Mouse (Mus musculus) heart, embryonic 11.5 days (tissue): Measurements from ENCODE around the gene Taf9. TPM values are rescaled to one million over a fixed set of nuclear protein-coding genes. Genes with fewer than 3 reads are reported as not detected.
A peak's percentile ranks its signal among the peaks of the same experiment; 100 is the strongest.

Experiments
- ATAC-seq: fragments of 200-750 bp; cut with Nextera tagmentation; replicated peaks from 2 replicates; pipeline ENCODE4 v1.8.0; 2017; ENCODE audit warnings: moderate library complexity; ENCODE audit not compliant: insufficient number of reproducible peaks, low FRiP score, low TSS enrichment
- H3K27ac ChIP-seq: fragments of 300-500 bp; sonication (generic); 2 replicates; pipeline ENCODE4 v1.5.1; 2014; ENCODE audit warnings: mild to moderate bottlenecking, low read depth, low read length
- H3K27me3 ChIP-seq: fragments of 300-500 bp; sonication (generic); 2 replicates; pipeline ENCODE4 v1.6.1; 2014; ENCODE audit warnings: mild to moderate bottlenecking, low read length, mixed read lengths; ENCODE audit not compliant: control insufficient read depth, insufficient read depth
- H3K36me3 ChIP-seq: fragments of 300-500 bp; sonication (generic); 2 replicates; pipeline ENCODE4 v1.6.1; 2014; ENCODE audit warnings: mild to moderate bottlenecking, low read length, moderate library complexity, mixed read lengths; ENCODE audit not compliant: control insufficient read depth, insufficient read depth
- H3K4me1 ChIP-seq: fragments of 300-500 bp; sonication (generic); 2 replicates; pipeline ENCODE4 v1.6.1; 2014; ENCODE audit warnings: low read length; ENCODE audit not compliant: control insufficient read depth, insufficient read depth
- H3K4me2 ChIP-seq: fragments of 300-500 bp; sonication (generic); 2 replicates; pipeline ENCODE4 v1.6.1; 2014; ENCODE audit warnings: mild to moderate bottlenecking, moderate library complexity
- H3K4me3 ChIP-seq: fragments of 300-500 bp; sonication (generic); 2 replicates; pipeline ENCODE4 v1.5.1; 2014; ENCODE audit warnings: low read depth, low read length
- H3K9ac ChIP-seq: fragments of 300-500 bp; sonication (generic); 2 replicates; pipeline ENCODE4 v1.6.1; 2014; ENCODE audit warnings: mild to moderate bottlenecking, low read depth, low read length, moderate library complexity
- H3K9me3 ChIP-seq: fragments of 300-500 bp; sonication (generic); replicated peaks from 2 replicates; pipeline ENCODE4 v1.6.1; 2016; ENCODE audit warnings: low read length; ENCODE audit not compliant: control insufficient read depth
- WGBS: fragments of 180-500 bp; shearing (Covaris S2); extraction: QIAGEN DNeasy Blood & Tissue Kit; methylation state at CpG from one replicate; pipeline ENCODE4 v1.1.7; 2014; ENCODE audit not compliant: insufficient replicate concordance; 5-methylcytosine and 5-hydroxymethylcytosine counted together
- polyA plus RNA-seq: library from polyadenylated mRNA; unstranded; fragments of >200 nt; fragmentation: Nextera tagmentation; extraction: Ambion mirVana; gene quantifications from 2 replicates; pipeline ENCODE4 v1.2.1, GENCODE M21; 2014

Taf9 gene
- 7.4 and 15.8 TPM in 2 replicates for polyA plus RNA-seq

- peak within 1 kb of the TSS; percentile 95 for H3K9ac ChIP-seq
- no peaks in the 10 kb centered on the region for H3K36me3 ChIP-seq
- peak within 1 kb of the TSS; percentile 96 for H3K4me3 ChIP-seq
- no peaks in the 10 kb centered on the region for H3K9me3 ChIP-seq
- peak within 1 kb of the TSS; percentile 95 for H3K27ac ChIP-seq
- peaks cover 7% of the 10 kb centered on the region; the same call in 1 of the 2 replicates for H3K4me1 ChIP-seq
- H3K4me2 ChIP-seq = peak within 1 kb of the TSS; percentile 86
- under 1% methylated on average over 56 of the region's 63 CpGs for WGBS
- H3K27me3 ChIP-seq = no peaks in the 10 kb centered on the region
- ATAC-seq = peak; percentile 53
These were observed at the start of gene Taf9 for GRCm38 (mm10) chr13:100651439-100652186. TSS of gene Taf9 (plus strand) at chr13:100651579.

- Histone ChIP-seq H3K9me3 (no peaks in the 10 kb centered on the region), H3K4me1 (no peaks in the 10 kb centered on the region), H3K4me2 (no peak overlapping the region), H3K27ac (no peak overlapping the region), H3K9ac (no peak overlapping the region), H3K4me3 (no peak overlapping the region), H3K36me3 (no peaks in the 10 kb centered on the region), H3K27me3 (no peaks in the 10 kb centered on the region)
- no peak for ATAC-seq
- 77% methylated on average over 5 of the region's 5 CpGs for WGBS
These were observed 49.0 kb upstream of the Taf9 start for GRCm38 (mm10) chr13:100602239-100602902.

GRCm38 (mm10) chr13:100603031-100603737, 48.2 kb upstream of the Taf9 start:
- 81% methylated on average over 10 of the region's 10 CpGs for WGBS
- no peak for ATAC-seq
- H3K4me3 ChIP-seq = no peak overlapping the region
- H3K4me1 ChIP-seq = no peaks in the 10 kb centered on the region
- no peak overlapping the region for H3K27ac ChIP-seq
- H3K9ac ChIP-seq = no peak overlapping the region
- H3K27me3 ChIP-seq = no peaks in the 10 kb centered on the region
- no peaks in the 10 kb centered on the region for H3K9me3 ChIP-seq
- H3K4me2 ChIP-seq = no peak overlapping the region
- H3K36me3 ChIP-seq = no peaks in the 10 kb centered on the region

GRCm38 (mm10) chr13:100603738-100604095, 47.7 kb upstream of the Taf9 start:
- Histone ChIP-seq H3K9ac (no peak overlapping the region), H3K36me3 (no peaks in the 10 kb centered on the region), H3K4me2 (no peak overlapping the region), H3K27ac (no peak overlapping the region), H3K27me3 (no peaks in the 10 kb centered on the region), H3K4me1 (no peaks in the 10 kb centered on the region), H3K9me3 (no peaks in the 10 kb centered on the region), H3K4me3 (no peak overlapping the region)
- ATAC-seq = no peak
- WGBS = 83% methylated on average over 11 of the region's 11 CpGs

GRCm38 (mm10) chr13:100605845-100606244, 45.5 kb upstream of the Taf9 start:
- no peaks in the 10 kb centered on the region for H3K4me1 ChIP-seq
- no peak overlapping the region for H3K27ac ChIP-seq
- no peak overlapping the region for H3K4me3 ChIP-seq
- H3K4me2 ChIP-seq = no peak overlapping the region
- WGBS = 54% methylated on average over 1 of the region's 1 CpGs
- H3K9ac ChIP-seq = no peak overlapping the region
- no peak for ATAC-seq
- no peaks in the 10 kb centered on the region for H3K9me3 ChIP-seq
- H3K36me3 ChIP-seq = no peaks in the 10 kb centered on the region
- H3K27me3 ChIP-seq = no peaks in the 10 kb centered on the region

GRCm38 (mm10) chr13:100607756-100608155, 43.6 kb upstream of the Taf9 start:
- H3K4me1 ChIP-seq = no peaks in the 10 kb centered on the region
- no peaks in the 10 kb centered on the region for H3K9me3 ChIP-seq
- H3K9ac ChIP-seq = no peak overlapping the region
- H3K27me3 ChIP-seq = no peaks in the 10 kb centered on the region
- ATAC-seq = no peak
- WGBS = 81% methylated on average over 8 of the region's 8 CpGs
- no peak overlapping the region for H3K27ac ChIP-seq
- H3K4me3 ChIP-seq = no peak overlapping the region
- H3K4me2 ChIP-seq = no peak overlapping the region
- H3K36me3 ChIP-seq = no peaks in the 10 kb centered on the region

GRCm38 (mm10) chr13:100611266-100611665, 40.1 kb upstream of the Taf9 start:
- 72% methylated on average over 13 of the region's 13 CpGs for whole genome bisulfite sequencing
- no peak overlapping the region for H3K4me3 ChIP-seq
- no peak overlapping the region for H3K27ac ChIP-seq
- H3K27me3 ChIP-seq = no peaks in the 10 kb centered on the region
- no peaks in the 10 kb centered on the region for H3K36me3 ChIP-seq
- no peak for ATAC-seq
- no peak overlapping the region for H3K9ac ChIP-seq
- no peak overlapping the region for H3K4me2 ChIP-seq
- no peaks in the 10 kb centered on the region for H3K9me3 ChIP-seq
- H3K4me1 ChIP-seq = no peaks in the 10 kb centered on the region

- Histone ChIP-seq H3K9me3 (no peaks in the 10 kb centered on the region), H3K4me1 (0 out of 2 replicates have a peak, but pooled peaks cover 2% of the 10 kb centered on the region), H3K4me2 (no peak overlapping the region), H3K27ac (no peak overlapping the region), H3K4me3 (no peak overlapping the region), H3K36me3 (no peaks in the 10 kb centered on the region), H3K9ac (no peak overlapping the region), H3K27me3 (peaks cover under 1% of the 10 kb centered on the region; the same call in 1 of the 2 replicates)
- WGBS = 91% methylated on average over 10 of the region's 10 CpGs
- no peak for ATAC-seq
These were observed 39.1 kb upstream of the Taf9 start for GRCm38 (mm10) chr13:100612251-100612650.
